Mouse (Mus musculus): ENCODE data around the gene Ifitm3. TPM values are rescaled to one million over a fixed set of nuclear protein-coding genes. Genes with fewer than 3 reads are reported as not detected.

Ifitm3 gene
- polyA plus RNA-seq, 1 experiment from 2014 or later = 36.2 TPM

DNA sequence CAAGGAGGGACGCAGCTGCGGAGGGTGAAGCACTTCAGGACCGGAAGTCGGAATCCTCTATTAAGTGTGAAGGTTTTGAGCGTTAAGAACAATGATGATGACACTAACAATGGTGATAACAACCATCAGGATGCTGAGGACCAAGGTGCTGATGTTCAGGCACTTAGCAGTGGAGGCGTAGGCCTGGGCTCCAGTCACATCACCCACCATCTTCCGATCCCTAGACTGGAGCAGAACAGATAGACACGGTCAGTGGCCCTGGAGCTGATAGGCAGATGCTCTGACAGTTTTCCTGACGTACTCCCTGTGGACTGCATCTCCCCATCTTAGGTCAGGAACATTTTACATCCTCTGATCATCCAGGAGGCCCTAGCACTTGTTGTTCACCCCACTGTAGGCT, 905 bp downstream of the Ifitm3 start:
- H3K4me2 ChIP-seq = peak overlapping the region; percentile 58
- H3K4me1 ChIP-seq (ENCODE audit: control insufficient read depth, insufficient read depth, low read length) = peaks cover 6% of the 10 kb centered on the region; the same call in 1 of the 2 replicates
- H3K9ac ChIP-seq (ENCODE audit: low read depth, low read length) = no peak overlapping the region
- H3K9me3 ChIP-seq (replicated peaks; ENCODE audit: control insufficient read depth, low read length) = no peaks in the 10 kb centered on the region
- no peak for ATAC-seq (replicated peaks; ENCODE audit: insufficient number of reproducible peaks, low FRiP score, low TSS enrichment)
- H3K27me3 ChIP-seq (ENCODE audit: control insufficient read depth, insufficient read depth, low read length) = 0 out of 2 replicates have a peak, but pooled peaks cover 10% of the 10 kb centered on the region
- no peak overlapping the region for H3K4me3 ChIP-seq (ENCODE audit: low read depth, low read length)
- no peak overlapping the region for H3K27ac ChIP-seq (ENCODE audit: low read depth, low read length)
- WGBS (ENCODE audit: insufficient replicate concordance) = 77% methylated on average over 9 of the region's 9 CpGs
- H3K36me3 ChIP-seq (ENCODE audit: control insufficient read depth, insufficient read depth, low read length) = no peaks in the 10 kb centered on the region

DNA sequence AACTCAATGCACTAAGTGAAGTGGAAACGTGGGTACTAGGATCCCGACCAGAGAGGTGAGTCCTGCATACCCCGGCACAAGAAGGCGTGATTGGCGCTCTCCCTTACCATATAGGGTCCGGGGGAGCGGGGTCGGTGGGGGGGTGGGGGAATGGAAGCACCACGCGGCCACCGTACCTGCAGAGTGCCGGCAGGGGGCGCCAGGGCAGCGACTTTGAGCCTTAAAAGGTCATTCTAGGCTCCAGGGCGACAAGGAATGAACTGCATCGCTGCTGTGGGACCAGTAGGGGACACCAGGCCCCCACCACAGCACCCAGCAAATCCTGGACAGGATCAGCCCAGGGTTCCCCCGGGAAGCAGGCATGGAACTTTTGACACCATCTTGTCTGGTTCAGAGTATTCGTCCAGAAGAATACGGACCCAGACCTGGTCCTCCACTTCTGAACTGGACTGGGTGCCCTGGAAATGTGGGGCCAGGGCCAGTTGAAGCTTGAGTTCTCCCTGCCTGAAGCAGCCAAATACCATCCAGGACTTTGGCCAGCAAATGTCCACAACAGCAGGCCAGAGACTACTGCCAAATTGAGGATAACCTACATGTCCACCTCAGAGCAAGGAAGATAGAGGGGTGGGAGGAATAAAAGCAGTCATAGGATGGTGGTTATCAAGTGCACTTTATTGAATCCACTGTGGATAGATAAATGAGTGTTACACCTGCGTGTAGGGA, 1.5 kb downstream of the Ifitm3 start:
- Histone ChIP-seq H3K9me3 (replicated peaks; ENCODE audit: control insufficient read depth, low read length) (no peaks in the 10 kb centered on the region), H3K4me1 (ENCODE audit: control insufficient read depth, insufficient read depth, low read length) (peaks cover 6% of the 10 kb centered on the region; the same call in 1 of the 2 replicates), H3K9ac (ENCODE audit: low read depth, low read length) (no peak overlapping the region), H3K27me3 (ENCODE audit: control insufficient read depth, insufficient read depth, low read length) (0 out of 2 replicates have a peak, but pooled peaks cover 9% of the 10 kb centered on the region), H3K4me3 (ENCODE audit: low read depth, low read length) (no peak overlapping the region), H3K27ac (ENCODE audit: low read depth, low read length) (no peak overlapping the region), H3K36me3 (ENCODE audit: control insufficient read depth, insufficient read depth, low read length) (no peaks in the 10 kb centered on the region), H3K4me2 (peak overlapping the region; percentile 57)
- WGBS (ENCODE audit: insufficient replicate concordance) = 5% methylated on average over 20 of the region's 20 CpGs
- ATAC-seq (replicated peaks; ENCODE audit: insufficient number of reproducible peaks, low FRiP score, low TSS enrichment) = peak; percentile 59

DNA sequence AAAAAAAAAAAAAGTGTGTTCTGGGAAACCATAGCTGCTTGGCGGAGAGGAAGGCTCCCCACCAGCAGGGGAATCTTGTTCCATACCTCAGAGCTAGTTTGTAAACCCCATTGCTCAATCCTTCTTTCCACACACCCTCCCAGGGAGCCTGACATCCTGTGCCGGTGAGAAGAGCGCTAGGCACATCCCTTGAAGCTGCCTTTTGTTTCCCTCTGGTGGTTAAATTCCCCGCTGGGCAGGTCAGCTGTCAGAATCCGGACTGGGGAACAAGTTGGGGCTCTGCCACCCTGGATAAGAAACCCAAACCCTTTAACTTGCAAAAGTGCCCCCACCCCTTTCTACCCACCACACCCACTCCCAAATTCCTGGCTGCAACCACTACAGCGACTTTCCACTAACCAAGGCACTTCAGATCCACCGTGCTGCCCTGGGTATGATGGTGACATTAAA, 2.2 kb downstream of the Ifitm3 start:
- Histone ChIP-seq H3K4me3 (ENCODE audit: low read depth, low read length) (no peak overlapping the region), H3K4me2 (peak overlapping the region; percentile 57), H3K4me1 (ENCODE audit: control insufficient read depth, insufficient read depth, low read length) (peaks cover 6% of the 10 kb centered on the region; the same call in 1 of the 2 replicates), H3K27me3 (ENCODE audit: control insufficient read depth, insufficient read depth, low read length) (0 out of 2 replicates have a peak, but pooled peaks cover 6% of the 10 kb centered on the region), H3K9ac (ENCODE audit: low read depth, low read length) (no peak overlapping the region), H3K27ac (ENCODE audit: low read depth, low read length) (no peak overlapping the region), H3K36me3 (ENCODE audit: control insufficient read depth, insufficient read depth, low read length) (no peaks in the 10 kb centered on the region), H3K9me3 (replicated peaks; ENCODE audit: control insufficient read depth, low read length) (no peaks in the 10 kb centered on the region)
- ATAC-seq (replicated peaks; ENCODE audit: insufficient number of reproducible peaks, low FRiP score, low TSS enrichment) = no peak
- 8% methylated on average over 7 of the region's 7 CpGs for WGBS (ENCODE audit: insufficient replicate concordance)

DNA sequence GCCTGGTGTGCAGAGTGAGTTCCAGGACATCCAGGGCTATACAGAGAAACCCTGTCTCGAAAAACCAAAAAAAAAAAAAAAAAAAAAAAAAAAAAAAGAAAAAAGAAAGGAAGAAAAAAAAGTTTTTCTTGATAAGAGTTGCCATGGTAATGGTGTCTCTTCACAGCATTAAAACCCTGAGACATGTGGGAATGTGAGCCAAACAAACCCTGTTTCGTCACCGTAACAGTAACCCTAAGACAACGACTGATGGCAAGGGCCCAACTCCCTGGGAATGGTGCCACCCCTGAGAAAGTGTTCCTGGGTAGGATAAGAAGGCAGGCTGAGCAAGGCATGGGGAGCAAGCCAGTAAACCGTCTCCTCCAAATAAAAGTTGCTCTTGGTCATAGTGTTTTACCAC, 3.7 kb downstream of the Ifitm3 start:
- WGBS (ENCODE audit: insufficient replicate concordance) = 80% methylated on average over 5 of the region's 5 CpGs

DNA sequence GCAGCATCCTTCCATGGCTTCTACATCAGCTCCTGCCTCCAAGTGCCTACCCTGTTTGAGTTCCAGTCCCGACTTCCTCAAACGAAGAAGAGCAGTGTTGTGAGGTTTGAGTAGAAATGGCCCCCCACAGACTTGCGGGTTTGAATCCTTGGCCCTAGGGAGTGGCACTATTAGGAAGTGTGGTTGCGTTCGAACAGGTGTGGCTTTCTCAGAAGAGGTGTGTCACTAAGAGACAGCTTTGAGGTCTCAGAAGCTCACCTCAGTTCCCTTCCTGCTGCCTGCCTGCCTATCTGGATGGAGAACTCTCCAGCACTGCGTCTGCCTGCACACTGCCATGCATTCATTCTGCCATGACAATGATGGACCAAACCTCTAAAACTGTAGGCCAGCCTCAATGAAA, 4.1 kb downstream of the Ifitm3 start:
- H3K4me3 ChIP-seq (ENCODE audit: low read depth, low read length) = no peak overlapping the region
- H3K9me3 ChIP-seq (replicated peaks; ENCODE audit: control insufficient read depth, low read length) = no peaks in the 10 kb centered on the region
- peaks cover 6% of the 10 kb centered on the region; the same call in 1 of the 2 replicates for H3K4me1 ChIP-seq (ENCODE audit: control insufficient read depth, insufficient read depth, low read length)
- no peaks in the 10 kb centered on the region for H3K36me3 ChIP-seq (ENCODE audit: control insufficient read depth, insufficient read depth, low read length)
- no peak for ATAC-seq (replicated peaks; ENCODE audit: insufficient number of reproducible peaks, low FRiP score, low TSS enrichment)
- H3K9ac ChIP-seq (ENCODE audit: low read depth, low read length) = no peak overlapping the region
- no peak overlapping the region for H3K4me2 ChIP-seq
- no peak overlapping the region for H3K27ac ChIP-seq (ENCODE audit: low read depth, low read length)
- H3K27me3 ChIP-seq (ENCODE audit: control insufficient read depth, insufficient read depth, low read length) = 0 out of 2 replicates have a peak, but pooled peaks cover 6% of the 10 kb centered on the region
- 81% methylated on average over 6 of the region's 6 CpGs for WGBS (ENCODE audit: insufficient replicate concordance)

More for the DNA sequence above, 3.7 kb downstream of the Ifitm3 start:
- H3K4me3 ChIP-seq (ENCODE audit: low read depth, low read length) = no peak overlapping the region
- H3K9ac ChIP-seq (ENCODE audit: low read depth, low read length) = no peak overlapping the region
- H3K27ac ChIP-seq (ENCODE audit: low read depth, low read length) = no peak overlapping the region
- H3K4me2 ChIP-seq = no peak overlapping the region
- no peak for ATAC-seq (replicated peaks; ENCODE audit: insufficient number of reproducible peaks, low FRiP score, low TSS enrichment)
- H3K36me3 ChIP-seq (ENCODE audit: control insufficient read depth, insufficient read depth, low read length) = no peaks in the 10 kb centered on the region
- H3K9me3 ChIP-seq (replicated peaks; ENCODE audit: control insufficient read depth, low read length) = no peaks in the 10 kb centered on the region
- H3K27me3 ChIP-seq (ENCODE audit: control insufficient read depth, insufficient read depth, low read length) = 0 out of 2 replicates have a peak, but pooled peaks cover 6% of the 10 kb centered on the region
- peaks cover 6% of the 10 kb centered on the region; the same call in 1 of the 2 replicates for H3K4me1 ChIP-seq (ENCODE audit: control insufficient read depth, insufficient read depth, low read length)

DNA sequence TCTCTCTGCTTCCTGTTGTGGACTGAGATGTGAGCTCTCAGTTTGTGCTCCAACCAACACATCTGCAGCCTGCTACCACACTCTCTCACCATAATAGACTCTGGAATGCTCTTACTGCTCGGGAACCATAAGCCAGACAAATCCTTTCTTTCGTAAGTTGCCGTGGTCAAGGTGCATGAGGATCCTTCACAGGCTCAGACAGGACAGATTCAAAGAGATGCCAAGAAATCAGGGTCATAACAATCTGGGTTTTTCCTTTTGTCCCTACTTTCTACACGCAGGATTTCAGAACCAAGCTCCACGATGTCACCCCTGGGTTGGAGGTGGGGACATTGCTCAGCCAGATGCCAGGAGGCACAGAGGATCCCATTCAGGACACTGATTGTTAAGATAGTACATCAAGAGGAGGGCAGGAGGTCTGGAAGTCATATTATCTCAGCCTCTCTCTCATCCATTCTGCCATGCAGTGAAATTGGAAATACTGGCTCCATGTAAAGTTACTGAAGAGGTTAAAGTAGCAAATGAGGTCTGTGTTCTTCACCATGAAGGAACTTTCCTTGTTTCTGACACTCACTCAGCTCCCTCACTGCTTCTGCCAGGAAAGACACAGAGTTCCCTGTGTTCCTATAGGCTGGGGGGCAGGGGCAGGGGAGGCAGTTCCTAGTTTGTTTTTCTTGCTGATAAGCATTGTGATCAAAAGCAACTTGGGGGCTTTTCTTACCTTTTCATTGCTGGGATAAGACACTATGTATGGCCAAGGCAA, 7.1 kb downstream of the Ifitm3 start:
- H3K9ac ChIP-seq (ENCODE audit: low read depth, low read length) = no peak overlapping the region
- H3K9me3 ChIP-seq (replicated peaks; ENCODE audit: control insufficient read depth, low read length) = no peaks in the 10 kb centered on the region
- no peak overlapping the region for H3K4me2 ChIP-seq
- H3K27ac ChIP-seq (ENCODE audit: low read depth, low read length) = no peak overlapping the region
- no peaks in the 10 kb centered on the region for H3K36me3 ChIP-seq (ENCODE audit: control insufficient read depth, insufficient read depth, low read length)
- no peak overlapping the region for H3K4me3 ChIP-seq (ENCODE audit: low read depth, low read length)
- no peaks in the 10 kb centered on the region for H3K4me1 ChIP-seq (ENCODE audit: control insufficient read depth, insufficient read depth, low read length)
- no peak for ATAC-seq (replicated peaks; ENCODE audit: insufficient number of reproducible peaks, low FRiP score, low TSS enrichment)
- H3K27me3 ChIP-seq (ENCODE audit: control insufficient read depth, insufficient read depth, low read length) = no peaks in the 10 kb centered on the region
- WGBS (ENCODE audit: insufficient replicate concordance) = 69% methylated on average over 5 of the region's 5 CpGs

DNA sequence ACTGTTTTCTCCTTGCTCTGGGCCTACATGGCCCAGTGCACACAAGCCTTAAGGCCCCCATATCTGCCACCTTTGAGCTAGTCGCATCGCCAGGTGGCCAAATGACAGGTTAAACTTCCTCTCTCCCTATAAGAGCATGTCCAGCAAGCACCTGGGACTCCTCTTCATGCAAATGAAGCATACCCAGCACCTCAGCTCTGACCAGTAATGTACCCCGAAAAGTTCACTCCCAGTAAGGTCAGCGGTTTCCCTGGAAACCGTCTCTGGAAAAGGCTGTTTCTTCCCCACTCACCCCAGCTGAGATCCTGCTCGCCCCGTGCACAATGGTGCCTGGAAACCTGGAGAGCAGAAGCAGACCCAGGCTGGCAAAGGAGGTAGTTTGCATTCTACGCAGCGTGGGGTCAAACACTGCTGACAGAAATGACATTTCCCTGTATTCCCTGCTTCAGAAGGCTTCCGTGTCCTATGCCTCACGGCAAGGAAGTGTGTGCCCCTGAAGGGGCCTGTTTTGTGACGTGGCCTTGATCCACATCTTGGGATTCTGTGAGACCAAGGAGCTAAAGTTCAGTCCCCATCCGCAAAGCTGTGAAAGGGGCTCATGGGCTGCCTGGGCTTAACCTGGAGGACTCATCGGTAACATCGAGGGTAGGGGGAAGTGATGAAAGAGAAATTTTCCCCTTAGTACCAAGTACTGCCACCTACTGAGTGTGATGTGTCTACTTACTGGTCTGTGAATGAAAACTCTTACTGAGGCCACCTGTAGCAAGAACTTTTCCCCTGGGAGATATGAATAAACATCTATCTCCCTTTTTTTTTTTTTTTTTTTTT, 9.5 kb downstream of the Ifitm3 start:
- WGBS (ENCODE audit: insufficient replicate concordance) = 73% methylated on average over 15 of the region's 15 CpGs
- Histone ChIP-seq H3K27me3 (ENCODE audit: control insufficient read depth, insufficient read depth, low read length) (no peaks in the 10 kb centered on the region), H3K4me3 (ENCODE audit: low read depth, low read length) (no peak overlapping the region), H3K9ac (ENCODE audit: low read depth, low read length) (no peak overlapping the region), H3K27ac (ENCODE audit: low read depth, low read length) (no peak overlapping the region), H3K9me3 (replicated peaks; ENCODE audit: control insufficient read depth, low read length) (no peaks in the 10 kb centered on the region), H3K4me2 (no peak overlapping the region), H3K4me1 (ENCODE audit: control insufficient read depth, insufficient read depth, low read length) (no peaks in the 10 kb centered on the region), H3K36me3 (ENCODE audit: control insufficient read depth, insufficient read depth, low read length) (no peaks in the 10 kb centered on the region)
- no peak for ATAC-seq (replicated peaks; ENCODE audit: insufficient number of reproducible peaks, low FRiP score, low TSS enrichment)
